Mouse (Mus musculus): ENCODE measurements around the gene Zfp764. TPM values are rescaled to one million over a fixed set of nuclear protein-coding genes. Genes with fewer than 3 reads are reported as not detected.
"Not testable (repeated sequence)": the region's sequence is repeated elsewhere in the genome, so short reads cannot be mapped to it uniquely, and the experiment has no call there.

The Zfp764 gene
- polyA plus RNA-seq, 2 experiments, result 7.8 to 9.1 TPM

DNA sequence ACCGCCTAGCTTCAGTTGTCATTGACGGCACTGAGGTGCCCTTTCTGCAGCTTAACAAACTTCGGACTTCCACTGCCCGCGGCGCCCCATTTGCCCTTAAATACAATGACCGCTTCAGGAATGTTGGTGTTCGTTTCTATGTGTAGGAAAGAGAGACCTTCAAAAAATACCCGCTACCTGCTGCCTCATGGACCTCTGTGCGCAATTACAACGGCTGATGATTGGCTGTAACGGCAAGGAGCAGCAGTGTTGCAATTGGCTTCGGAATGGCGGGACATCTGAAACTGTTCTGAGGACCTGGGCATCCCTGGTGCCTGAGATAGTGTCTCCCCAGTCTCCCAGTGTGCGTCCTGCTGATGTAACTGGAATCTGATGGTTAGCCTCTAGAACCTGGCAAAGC, 15.6 kb upstream of the Zfp764 start:
- no peak overlapping the region for H3K27ac ChIP-seq (replicated peaks; ENCODE audit: low read depth, low read length)

GRCm38 (mm10) chr7:127421388-127422191, 15.0 kb upstream of the Zfp764 start, which contains the start of gene Zfp688:
Gene Zfp688, minus strand, starts transcription at chr7:127422068.
- TF ChIP-seq POLR2A (IDR thresholded peaks at IDR 0.05; ENCODE audit: borderline replicate concordance, extremely low read depth, insufficient read depth, insufficient read length), result peak; percentile 64; the same call in 1 of the 2 replicates
- 1% methylated on average over 48 of the region's 48 CpGs for WGBS
- peak within 1 kb of the TSS; percentile 67 for H3K27ac ChIP-seq (replicated peaks; ENCODE audit: low read depth, low read length)

More for the DNA sequence above, 15.6 kb upstream of the Zfp764 start:
- ATAC-seq (ENCODE audit: low FRiP score, low read depth) (peak; percentile 35; the same call in 1 of the 2 replicates), DNase-seq (ENCODE audit: low spot score) (no peak)
- peak overlapping the region; percentile 72 for H3K4me3 ChIP-seq (replicated peaks; ENCODE audit: low read length)
- H3K4me2 ChIP-seq (replicated peaks; ENCODE audit: low read depth, low read length, severe bottlenecking), result peak overlapping the region; percentile 93
- H3K9ac ChIP-seq (ENCODE audit: low read depth, low read length, severe bottlenecking), result 0 out of 2 replicates have a peak overlapping the region, but pooled peaks have one; percentile 32
- H3K9me3 ChIP-seq (ENCODE audit: control insufficient read depth, low read length), result no peaks in the 10 kb centered on the region
- 2% methylated on average over 15 of the region's 15 CpGs for WGBS
- H3K27me3 ChIP-seq (ENCODE audit: control insufficient read depth, insufficient read depth, low read length), result no peaks in the 10 kb centered on the region
- H3K36me3 ChIP-seq (ENCODE audit: control insufficient read depth, insufficient read depth, low read length), result peaks cover 7% of the 10 kb centered on the region; the same call in 1 of the 2 replicates
- no peak for TF ChIP-seq POLR2A (IDR thresholded peaks at IDR 0.05; ENCODE audit: borderline replicate concordance, extremely low read depth, insufficient read depth, insufficient read length)
- peaks cover 5% of the 10 kb centered on the region; the same call in 1 of the 2 replicates for H3K4me1 ChIP-seq (ENCODE audit: control insufficient read depth, insufficient read depth, low read length)

GRCm38 (mm10) chr7:127411418-127411817, 4.8 kb upstream of the Zfp764 start:
- H3K9ac ChIP-seq (ENCODE audit: low read depth, low read length, severe bottlenecking), result no peak overlapping the region
- no peaks in the 10 kb centered on the region for H3K36me3 ChIP-seq (ENCODE audit: control insufficient read depth, insufficient read depth, low read length)
- TF ChIP-seq POLR2A (IDR thresholded peaks at IDR 0.05; ENCODE audit: borderline replicate concordance, extremely low read depth, insufficient read depth, insufficient read length), result no peak
- no peak for ATAC-seq (ENCODE audit: low FRiP score, low read depth)
- 0 out of 2 replicates have a peak, but pooled peaks cover 2% of the 10 kb centered on the region for H3K4me1 ChIP-seq (ENCODE audit: control insufficient read depth, insufficient read depth, low read length)
- H3K27ac ChIP-seq (replicated peaks; ENCODE audit: low read depth, low read length), result no peak overlapping the region
- no peak for DNase-seq (ENCODE audit: low spot score)
- WGBS, result 88% methylated on average over 2 of the region's 2 CpGs
- H3K4me2 ChIP-seq (replicated peaks; ENCODE audit: low read depth, low read length, severe bottlenecking), result no peak overlapping the region
- H3K4me3 ChIP-seq (replicated peaks; ENCODE audit: low read length), result no peak overlapping the region
- no peaks in the 10 kb centered on the region for H3K9me3 ChIP-seq (ENCODE audit: control insufficient read depth, low read length)
- no peaks in the 10 kb centered on the region for H3K27me3 ChIP-seq (ENCODE audit: control insufficient read depth, insufficient read depth, low read length)

More at GRCm38 (mm10) chr7:127421388-127422191, 15.0 kb upstream of the Zfp764 start, which contains the start of gene Zfp688:
- Histone ChIP-seq H3K4me3 (replicated peaks; ENCODE audit: low read length) (peak within 1 kb of the TSS; percentile 72), H3K4me1 (ENCODE audit: control insufficient read depth, insufficient read depth, low read length) (peaks cover 5% of the 10 kb centered on the region; the same call in 1 of the 2 replicates), H3K27me3 (ENCODE audit: control insufficient read depth, insufficient read depth, low read length) (no peaks in the 10 kb centered on the region), H3K9me3 (ENCODE audit: control insufficient read depth, low read length) (no peaks in the 10 kb centered on the region), H3K9ac (ENCODE audit: low read depth, low read length, severe bottlenecking) (peak within 1 kb of the TSS; percentile 77), H3K36me3 (ENCODE audit: control insufficient read depth, insufficient read depth, low read length) (peaks cover 7% of the 10 kb centered on the region; the same call in 1 of the 2 replicates), H3K4me2 (replicated peaks; ENCODE audit: low read depth, low read length, severe bottlenecking) (peak within 1 kb of the TSS; percentile 93)
- ATAC-seq (ENCODE audit: low FRiP score, low read depth) (peak; percentile 96), DNase-seq (ENCODE audit: low spot score) (peak; percentile 93)

GRCm38 (mm10) chr7:127404101-127404500, 2.5 kb downstream of the Zfp764 start:
- not testable (repeated sequence) for H3K27me3 ChIP-seq (ENCODE audit: control insufficient read depth, insufficient read depth, low read length); ATAC-seq (ENCODE audit: low FRiP score, low read depth); H3K4me2 ChIP-seq (replicated peaks; ENCODE audit: low read depth, low read length, severe bottlenecking)

GRCm38 (mm10) chr7:127402980-127403379, 3.6 kb downstream of the Zfp764 start:
- H3K27ac ChIP-seq (replicated peaks; ENCODE audit: low read depth, low read length), result no peak overlapping the region
- H3K4me2 ChIP-seq (replicated peaks; ENCODE audit: low read depth, low read length, severe bottlenecking), result no peak overlapping the region
- no peak overlapping the region for H3K9ac ChIP-seq (ENCODE audit: low read depth, low read length, severe bottlenecking)
- 0 out of 2 replicates have a peak, but pooled peaks cover 2% of the 10 kb centered on the region for H3K4me1 ChIP-seq (ENCODE audit: control insufficient read depth, insufficient read depth, low read length)
- no peak overlapping the region for H3K4me3 ChIP-seq (replicated peaks; ENCODE audit: low read length)
- TF ChIP-seq POLR2A (IDR thresholded peaks at IDR 0.05; ENCODE audit: borderline replicate concordance, extremely low read depth, insufficient read depth, insufficient read length), result no peak
- DNase-seq (ENCODE audit: low spot score) (no peak), ATAC-seq (ENCODE audit: low FRiP score, low read depth) (no peak)
- H3K9me3 ChIP-seq (ENCODE audit: control insufficient read depth, low read length), result no peaks in the 10 kb centered on the region
- WGBS, result 45% methylated on average over 2 of the region's 2 CpGs
- H3K36me3 ChIP-seq (ENCODE audit: control insufficient read depth, insufficient read depth, low read length), result no peaks in the 10 kb centered on the region
- H3K27me3 ChIP-seq (ENCODE audit: control insufficient read depth, insufficient read depth, low read length), result no peaks in the 10 kb centered on the region

More at GRCm38 (mm10) chr7:127404101-127404500, 2.5 kb downstream of the Zfp764 start:
- H3K9me3 ChIP-seq (ENCODE audit: control insufficient read depth, low read length); H3K4me3 ChIP-seq (replicated peaks; ENCODE audit: low read length); H3K9ac ChIP-seq (ENCODE audit: low read depth, low read length, severe bottlenecking); H3K27ac ChIP-seq (replicated peaks; ENCODE audit: low read depth, low read length); H3K4me1 ChIP-seq (ENCODE audit: control insufficient read depth, insufficient read depth, low read length); H3K36me3 ChIP-seq (ENCODE audit: control insufficient read depth, insufficient read depth, low read length); DNase-seq (ENCODE audit: low spot score): not testable (repeated sequence)
- WGBS, result 91% methylated on average over 6 of the region's 6 CpGs

Data from limb, embryonic 14.5 days (tissue).